Comparison of ENCODE assay signal across 12 mouse cellular contexts in the genomic region with DNA sequence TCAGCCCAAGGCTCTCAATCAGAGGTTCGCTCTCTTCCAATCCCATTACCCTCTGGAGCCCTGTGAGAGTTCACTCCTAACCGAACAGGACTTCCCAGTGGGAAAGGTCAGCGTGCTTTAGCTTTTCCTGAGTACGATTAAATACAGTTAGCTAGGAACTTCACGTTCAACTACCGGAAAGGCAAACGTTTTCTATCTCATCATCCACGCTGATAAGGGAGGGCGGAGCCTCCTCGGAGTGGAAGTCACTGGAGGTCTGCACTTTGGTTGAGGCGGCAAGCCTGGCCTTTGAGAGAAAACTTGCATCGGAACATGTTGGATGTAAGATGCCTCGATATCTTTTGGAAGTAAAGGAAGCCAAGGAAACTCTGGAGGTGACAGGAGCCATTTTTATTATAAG. TPM values are rescaled to one million over a fixed set of nuclear protein-coding genes. Genes with fewer than 3 reads are reported as not detected.
DNase-seq lines count a peak whose midpoint lies in the region; ATAC-seq and TF ChIP-seq lines count a peak whose summit lies in the region.
"Had no signal": no experiment of that assay in that cellular context is flagged by ENCODE, and none has a peak within 500 bp of the region (broad histone marks: within the 10 kb centered on the region; RNA-seq: fewer than 3 reads in every experiment).

No protein-coding gene starts in this region.

- peak overlapping the region; percentile 45 for H3K4me2 ChIP-seq in intestine, embryonic 16.5 days (ENCODE audit: low read depth, low read length)
- no peak overlapping the region for H3K4me2 ChIP-seq in midbrain, postnatal 0 days (ENCODE audit: low read depth, low read length, poor library complexity, severe bottlenecking)
- H3K4me2 ChIP-seq: embryonic facial prominence, embryonic 13.5 days had no signal

- H3K9ac ChIP-seq in intestine, embryonic 16.5 days (ENCODE audit: low read depth, low read length) = peak overlapping the region; percentile 23
- no peak overlapping the region for H3K9ac ChIP-seq in midbrain, postnatal 0 days (replicated peaks; ENCODE audit: low read length, poor library complexity, severe bottlenecking)
- H3K9ac ChIP-seq: embryonic facial prominence, embryonic 13.5 days had no signal

- peak; percentile 55 for ATAC-seq in intestine, embryonic 16.5 days
- 0 out of 2 replicates have a peak, but pooled peaks have one; percentile 12 for ATAC-seq in megakaryocyte-erythroid progenitor cell, adult 5-6 weeks (replicated peaks; ENCODE audit: low FRiP score, low TSS enrichment, poor library complexity, severe bottlenecking)
- no peak for ATAC-seq in midbrain, postnatal 0 days (ENCODE audit: low FRiP score)

- no peak for TF ChIP-seq CTCF in midbrain, postnatal 0 days (IDR thresholded peaks at IDR 0.05)

- no peaks in the 10 kb centered on the region for H3K4me1 ChIP-seq in intestine, embryonic 16.5 days (ENCODE audit: control insufficient read depth, insufficient read depth, low read length)
- no peaks in the 10 kb centered on the region for H3K4me1 ChIP-seq in midbrain, postnatal 0 days (ENCODE audit: insufficient read depth, low read length)
- H3K4me1 ChIP-seq: embryonic facial prominence, embryonic 13.5 days had no signal

- no peaks in the 10 kb centered on the region for H3K9me3 ChIP-seq in intestine, embryonic 16.5 days (ENCODE audit: control insufficient read depth, low read length)
- H3K9me3 ChIP-seq in midbrain, postnatal 0 days (ENCODE audit: low read length) = no peaks in the 10 kb centered on the region
- H3K9me3 ChIP-seq: embryonic facial prominence, embryonic 13.5 days had no signal

- no peak overlapping the region for H3K4me3 ChIP-seq in intestine, embryonic 16.5 days (ENCODE audit: low read length)
- H3K4me3 ChIP-seq in midbrain, postnatal 0 days (ENCODE audit: low read depth, low read length) = no peak overlapping the region
- H3K4me3 ChIP-seq: embryonic facial prominence, embryonic 13.5 days had no signal

- 0 out of 2 replicates have a peak, but pooled peaks cover 2% of the 10 kb centered on the region for H3K36me3 ChIP-seq in intestine, embryonic 16.5 days (ENCODE audit: control insufficient read depth, insufficient read depth, low read length)
- H3K36me3 ChIP-seq in midbrain, postnatal 0 days (ENCODE audit: insufficient read depth, low read length) = 0 out of 2 replicates have a peak, but pooled peaks cover 3% of the 10 kb centered on the region

- peak; percentile 20 for DNase-seq in adrenal gland, postnatal 10 days
- DNase-seq in adrenal gland, postnatal 36 days = no peak
- peak; percentile 17 to 34 for DNase-seq in kidney, postnatal 36 days
- DNase-seq in kidney, adult 18-20 months = no peak
- no peak for DNase-seq in midbrain, postnatal 0 days (ENCODE audit: low spot score)
- DNase-seq in adrenal gland, adult 8-10 months = no peak
- DNase-seq: adrenal gland, adult 2 months; cerebellum, adult 2 months; midbrain, embryonic 14.5 days had no signal

- WGBS in intestine, embryonic 16.5 days = 42% methylated on average over 13 of the region's 13 CpGs
- 67% methylated on average over 13 of the region's 13 CpGs for WGBS in midbrain, postnatal 0 days

- H3K27ac ChIP-seq in intestine, embryonic 16.5 days (ENCODE audit: low read length) = peak overlapping the region; percentile 93
- H3K27ac ChIP-seq in midbrain, postnatal 0 days (ENCODE audit: low read depth, low read length) = no peak overlapping the region
- H3K27ac ChIP-seq: embryonic facial prominence, embryonic 13.5 days had no signal

- H3K27me3 ChIP-seq in intestine, embryonic 16.5 days (replicated peaks; ENCODE audit: control insufficient read depth, insufficient read depth, low read length) = no peaks in the 10 kb centered on the region
- H3K27me3 ChIP-seq in midbrain, postnatal 0 days (ENCODE audit: insufficient read depth, low read length) = no peaks in the 10 kb centered on the region
- H3K27me3 ChIP-seq: embryonic facial prominence, embryonic 13.5 days had no signal

RNA-seq across cellular contexts. Expression of a gene that starts 24.7 kb away (rescaled TPM):
- total RNA-seq in adrenal gland, postnatal 10 days (2021) = 10 to 100 TPM; 35.0 to 44.2 TPM
- 10 to 100 TPM; 26.8 to 56.0 TPM for total RNA-seq in adrenal gland, postnatal 36 days (2021)
- 27.3 and 27.5 TPM in 2 replicates for polyA plus RNA-seq in intestine, embryonic 16.5 days (2015; fragmentation: Nextera tagmentation; extraction: Ambion mirVana)
- total RNA-seq in megakaryocyte-erythroid progenitor cell, adult 5-6 weeks (2014; fragmentation: Nextera tagmentation) = 21.2 and 30.6 TPM in 2 replicates
- total RNA-seq in megakaryocyte-erythroid progenitor cell, adult 5-6 weeks (2017) = 5.9 and 9.0 TPM in 2 replicates
- total RNA-seq in midbrain, postnatal 0 days (2014; rRNA removed) = 12.7 and 14.9 TPM in 2 replicates
- polyA plus RNA-seq in midbrain, postnatal 0 days (2015; fragmentation: Nextera tagmentation; extraction: Ambion mirVana) = 17.1 and 18.3 TPM in 2 replicates
- 10 to 100 TPM; 32.2 to 43.7 (median 40.0) TPM for total RNA-seq in adrenal gland, adult 8-10 months (2022)

Comparison
In these comparisons a context has a peak if more than half of its experiments do, and no peak if none do; other contexts are left out.
1. DNase-seq: peak in adrenal gland, postnatal 10 days (single experiment) and kidney, postnatal 36 days (2 of 2); none in adrenal gland, postnatal 36 days (0 of 2), kidney, adult 18-20 months (single experiment), midbrain, postnatal 0 days (single experiment) and adrenal gland, adult 8-10 months (single experiment).